Mouse (Mus musculus): ENCODE measurements at regions not wholly inside any gene's neighbourhood (a gene's known extent, or its start where the extent isn't known, plus 50 kb on each side); places are given as distances from the start of the nearest gene placed in this dataset.

GRCm38 (mm10) chr5:75347774-75348116 lies 195.7 kb downstream of the Pdgfra start:
- TF ChIP-seq CTCF (conservative IDR thresholded peaks at IDR 0.05; ENCODE audit: low read length) (no peak), POU5F1 (IDR thresholded peaks at IDR 0.05; ENCODE audit: borderline replicate concordance, low read length) (no peak)

All from E14TG2a.4 (cell line).